Mouse (Mus musculus): ENCODE results near the gene Shisa8. TPM values are rescaled to one million over a fixed set of nuclear protein-coding genes. Genes with fewer than 3 reads are reported as not detected.

Shisa8 gene
- polyA plus RNA-seq, 1 experiment from 2014 or later: not detected

DNA sequence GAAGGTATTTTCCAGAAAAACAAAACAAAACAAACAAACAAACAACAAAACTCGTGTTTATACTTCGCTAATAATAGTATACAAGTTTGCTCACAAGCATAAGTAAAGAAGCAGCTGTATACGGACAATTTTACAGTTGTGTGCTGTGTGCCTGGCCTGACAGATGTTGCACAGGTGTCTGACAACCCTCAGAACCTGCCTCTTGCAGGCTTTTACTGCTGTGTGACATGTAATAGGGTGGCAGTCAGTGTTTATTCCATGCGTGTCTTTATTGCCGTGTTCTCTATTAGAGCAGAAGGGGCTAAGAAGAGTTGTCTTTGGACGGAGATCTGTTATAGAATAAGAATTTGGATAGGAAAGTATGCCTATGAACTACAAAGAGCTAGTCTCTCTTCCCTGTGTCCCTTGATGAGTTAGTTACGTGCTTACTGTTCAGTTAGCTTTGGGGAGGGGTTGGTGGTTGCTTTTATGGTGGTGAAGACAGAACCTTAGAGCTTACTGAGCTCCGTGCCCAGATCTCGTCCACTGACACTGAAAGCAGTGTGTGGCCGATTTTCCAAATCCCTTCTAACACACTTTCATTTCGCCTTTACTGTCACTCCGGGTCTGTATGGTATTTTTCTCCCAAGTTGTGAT is 50.5 kb downstream of the Shisa8 start:
- Histone ChIP-seq H3K9me3 (replicated peaks) (no peaks in the 10 kb centered on the region), H3K36me3 (peaks cover 4% of the 10 kb centered on the region; the same call in 1 of the 2 replicates), H3K4me3 (no peak overlapping the region), H3K27me3 (ENCODE audit: low read depth, poor library complexity, severe bottlenecking) (no peaks in the 10 kb centered on the region), H3K27ac (no peak overlapping the region), H3K4me1 (peaks cover 80% of the 10 kb centered on the region)
- 86% methylated on average over 12 of the region's 12 CpGs for WGBS
- no peak for DNase-seq (ENCODE audit: low spot score)

DNA sequence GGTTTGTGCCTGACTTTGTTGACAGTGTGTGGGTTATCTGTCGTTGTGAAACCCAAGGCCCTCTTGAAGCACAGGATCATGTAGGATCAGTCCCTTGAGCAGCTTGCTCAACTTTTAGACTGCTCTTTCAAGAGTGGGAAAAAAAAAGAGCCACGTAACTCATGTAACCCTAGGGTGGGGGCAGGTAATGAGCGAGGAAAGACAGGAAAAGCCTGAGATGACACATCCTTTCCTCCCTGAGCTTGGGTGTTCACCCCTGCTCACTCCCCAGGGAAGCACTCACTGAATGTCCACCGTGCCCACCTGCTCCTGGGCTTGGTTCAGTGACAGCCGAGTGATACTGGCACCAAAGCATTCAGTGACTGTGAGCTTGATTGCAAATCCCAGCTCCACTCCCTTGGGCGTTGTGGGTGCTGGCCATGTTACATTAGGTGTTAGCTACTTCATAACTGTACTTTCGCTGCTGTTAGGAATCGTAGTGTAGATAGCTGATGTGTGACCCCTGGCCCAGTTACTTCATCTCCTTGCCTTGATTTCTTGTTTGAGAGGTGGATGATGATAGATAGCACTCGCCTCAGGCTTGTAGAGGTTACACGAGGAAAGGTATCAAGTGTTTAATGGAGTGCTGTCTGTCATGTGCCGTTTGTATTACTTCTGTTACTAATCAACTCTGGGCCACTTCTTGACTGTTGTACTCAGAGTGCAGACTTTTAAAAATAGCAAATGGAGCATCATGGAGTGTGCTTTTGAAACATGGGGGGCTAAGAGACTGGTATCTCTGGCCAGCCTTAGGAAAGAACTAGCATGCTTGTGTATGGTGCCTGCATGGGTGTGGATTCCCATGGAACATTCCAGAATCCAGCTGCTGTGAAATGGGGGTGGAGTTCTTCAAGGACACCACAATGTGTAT is 51.6 kb downstream of the Shisa8 start:
- no peak for DNase-seq (ENCODE audit: low spot score)
- Histone ChIP-seq H3K36me3 (peaks cover 15% of the 10 kb centered on the region), H3K4me1 (peaks cover 74% of the 10 kb centered on the region), H3K9me3 (replicated peaks) (no peaks in the 10 kb centered on the region), H3K27me3 (ENCODE audit: low read depth, poor library complexity, severe bottlenecking) (no peaks in the 10 kb centered on the region), H3K27ac (no peak overlapping the region), H3K4me3 (no peak overlapping the region)
- 82% methylated on average over 11 of the region's 11 CpGs for WGBS

DNA sequence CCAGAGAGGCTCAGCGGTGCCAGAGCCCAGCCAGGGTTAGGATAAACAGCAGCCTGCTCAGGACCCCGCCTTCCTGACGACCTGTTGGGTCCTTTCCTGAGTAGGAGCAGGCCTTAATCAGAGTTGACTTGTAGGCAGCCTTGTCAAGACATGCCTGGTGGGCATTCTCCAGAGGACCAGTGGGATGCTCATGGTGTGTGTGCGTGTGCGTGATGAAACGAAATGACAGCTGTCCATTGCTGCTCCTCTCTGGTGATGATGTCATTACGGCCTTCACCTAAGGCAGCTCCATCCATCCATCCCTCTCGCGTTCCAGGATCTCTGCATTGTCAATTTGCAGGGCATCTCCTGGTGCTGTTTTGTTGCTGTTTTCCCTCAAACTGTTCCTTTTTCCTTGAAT is 53.1 kb downstream of the Shisa8 start:
- Histone ChIP-seq H3K27ac (no peak overlapping the region), H3K4me1 (peaks cover 65% of the 10 kb centered on the region)

DNA sequence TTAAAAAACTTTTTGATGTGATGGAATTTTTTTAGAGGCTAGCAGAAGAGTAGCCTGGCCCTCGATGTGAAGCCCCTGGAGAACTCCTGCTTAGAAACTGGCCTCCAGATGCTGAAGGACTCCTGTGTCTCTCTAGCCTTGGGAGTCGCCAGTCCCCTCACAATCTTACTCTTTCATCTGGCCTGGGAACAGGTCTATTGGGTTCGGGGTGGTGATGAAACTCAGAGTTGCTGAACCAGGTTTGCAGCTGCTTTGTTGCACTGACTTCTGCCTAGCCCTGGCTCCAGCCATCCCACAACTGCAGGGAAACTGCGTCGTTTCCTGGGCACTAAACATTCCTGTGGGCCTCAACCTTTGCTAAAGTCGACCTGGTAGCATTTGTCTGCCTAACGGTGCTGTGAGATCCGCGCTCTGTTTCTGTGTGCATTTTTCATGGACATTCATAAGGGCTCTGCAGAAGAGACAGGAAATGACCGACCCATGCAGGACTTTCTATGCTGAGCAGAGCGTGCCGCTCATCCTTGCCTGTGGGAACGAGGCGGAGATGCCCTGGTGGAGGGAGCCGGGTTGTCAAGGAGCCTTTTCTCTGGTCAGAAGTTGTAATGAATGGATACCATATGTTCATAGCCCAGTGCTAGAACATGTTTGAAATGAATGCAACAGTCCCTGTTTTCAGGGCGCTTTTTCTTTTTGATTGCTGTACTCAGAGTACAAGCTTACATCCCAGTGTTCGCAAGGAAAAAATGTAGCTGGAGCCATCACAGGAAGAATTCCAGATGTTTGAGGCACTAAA is 54.2 kb downstream of the Shisa8 start:
- Histone ChIP-seq H3K27ac (0 out of 2 replicates have a peak overlapping the region, but pooled peaks have one; percentile 61), H3K4me3 (no peak overlapping the region), H3K27me3 (ENCODE audit: low read depth, poor library complexity, severe bottlenecking) (no peaks in the 10 kb centered on the region), H3K4me1 (peaks cover 55% of the 10 kb centered on the region), H3K36me3 (peaks cover 38% of the 10 kb centered on the region), H3K9me3 (replicated peaks) (no peaks in the 10 kb centered on the region)
- no peak for DNase-seq (ENCODE audit: low spot score)
- WGBS: 62% methylated on average over 17 of the region's 17 CpGs

More for the DNA sequence above, 53.1 kb downstream of the Shisa8 start:
- no peak overlapping the region for H3K4me3 ChIP-seq
- no peaks in the 10 kb centered on the region for H3K27me3 ChIP-seq (ENCODE audit: low read depth, poor library complexity, severe bottlenecking)
- no peaks in the 10 kb centered on the region for H3K9me3 ChIP-seq (replicated peaks)
- peaks cover 29% of the 10 kb centered on the region for H3K36me3 ChIP-seq
- no peak for DNase-seq (ENCODE audit: low spot score)
- 85% methylated on average over 9 of the region's 9 CpGs for WGBS

DNA sequence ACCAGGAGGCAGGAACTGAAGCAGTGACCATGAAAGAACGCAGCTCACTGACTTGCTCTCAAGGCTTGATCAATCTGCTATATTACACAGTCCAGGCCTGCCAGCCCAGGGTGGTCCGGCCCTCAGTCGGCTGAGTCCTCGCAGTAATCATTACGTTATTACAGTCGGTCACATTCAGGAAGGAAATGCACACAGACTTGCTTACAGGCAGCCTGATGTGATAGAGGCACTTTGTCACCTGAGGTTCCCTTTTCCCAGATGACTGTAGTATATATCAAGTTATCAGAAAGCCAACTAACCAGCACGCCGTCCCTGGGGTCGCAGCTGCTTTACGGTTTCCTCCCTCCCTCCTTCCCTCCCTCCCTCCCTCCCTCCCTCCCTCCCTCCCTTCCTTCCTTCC is 55.7 kb downstream of the Shisa8 start:
- Histone ChIP-seq H3K4me3 (no peak overlapping the region), H3K27me3 (ENCODE audit: low read depth, poor library complexity, severe bottlenecking) (no peaks in the 10 kb centered on the region), H3K4me1 (peaks cover 52% of the 10 kb centered on the region), H3K27ac (no peak overlapping the region), H3K9me3 (replicated peaks) (no peaks in the 10 kb centered on the region), H3K36me3 (peaks cover 49% of the 10 kb centered on the region)
- no peak for DNase-seq (ENCODE audit: low spot score)
- 84% methylated on average over 10 of the region's 10 CpGs for WGBS

DNA sequence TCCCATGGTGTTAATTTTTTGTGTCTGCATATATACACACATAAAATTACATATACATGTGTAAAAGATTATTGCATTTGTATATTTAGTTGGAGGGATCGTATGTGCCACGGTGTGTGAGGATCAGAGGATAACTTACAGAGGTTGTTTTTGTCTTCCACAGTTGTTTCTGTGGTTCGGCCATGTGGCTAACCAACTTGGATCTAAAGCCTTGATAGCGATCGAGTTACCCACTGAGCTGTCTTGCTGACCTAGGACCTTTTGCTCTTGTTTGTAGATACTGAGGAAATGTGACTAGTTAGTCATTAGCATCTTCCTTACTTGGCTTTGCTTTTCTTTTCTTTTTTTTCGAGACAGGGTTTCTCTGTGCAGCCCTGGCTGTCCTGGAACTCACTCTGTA is 56.3 kb downstream of the Shisa8 start:
- Histone ChIP-seq H3K27me3 (ENCODE audit: low read depth, poor library complexity, severe bottlenecking) (no peaks in the 10 kb centered on the region), H3K4me3 (no peak overlapping the region), H3K27ac (no peak overlapping the region), H3K9me3 (replicated peaks) (no peaks in the 10 kb centered on the region), H3K4me1 (peaks cover 47% of the 10 kb centered on the region), H3K36me3 (peaks cover 53% of the 10 kb centered on the region)
- WGBS: 93% methylated on average over 6 of the region's 6 CpGs
- no peak for DNase-seq (ENCODE audit: low spot score)

MicroRNAs encoded within 50 kb of the gene (microRNA counts, 519-probe panel; counts per million panel counts)
- 3,026 counts per million, percentile 74 among the panel's probes with 10 or more counts for microRNA mmu-miR-33

Small RNA genes lying within 50 kb of the gene (microRNA-seq; reads per million reads assigned to microRNA genes)
- 60.4 reads per million, percentile 43 among the genes with 10 or more reads in this experiment for gene Mir33

Other genes with a start within 250 kb of the Shisa8 start
- gene 1700029P11Rik, start 232.3 kb downstream of the Shisa8 start, polyA plus RNA-seq (2016; fragmentation: Nextera tagmentation; extraction: Ambion mirVana): not detected in 2 replicates
- 112 and 113 TPM in 2 replicates for gene Xrcc6, start 225.0 kb downstream of the Shisa8 start, polyA plus RNA-seq (2016; fragmentation: Nextera tagmentation; extraction: Ambion mirVana)
- 33.7 and 40.3 TPM in 2 replicates for gene Desi1, start 179.0 kb downstream of the Shisa8 start, polyA plus RNA-seq (2016; fragmentation: Nextera tagmentation; extraction: Ambion mirVana)
- gene Snu13, start 165.2 kb downstream of the Shisa8 start, polyA plus RNA-seq (2016; fragmentation: Nextera tagmentation; extraction: Ambion mirVana): 379 and 421 TPM in 2 replicates
- not detected in 2 replicates for gene 4930407I10Rik, start 153.7 kb downstream of the Shisa8 start, polyA plus RNA-seq (2016; fragmentation: Nextera tagmentation; extraction: Ambion mirVana)
- not detected in 2 replicates for gene Mei1, start 142.8 kb downstream of the Shisa8 start, polyA plus RNA-seq (2016; fragmentation: Nextera tagmentation; extraction: Ambion mirVana)
- 22.8 and 23.6 TPM in 2 replicates for gene Ccdc134, start 84.9 kb downstream of the Shisa8 start, polyA plus RNA-seq (2016; fragmentation: Nextera tagmentation; extraction: Ambion mirVana)
- gene Srebf2, start 65.6 kb downstream of the Shisa8 start, polyA plus RNA-seq (2016; fragmentation: Nextera tagmentation; extraction: Ambion mirVana): 182 and 190 TPM in 2 replicates
- 0.15 and 0.33 TPM in 2 replicates for gene Tnfrsf13c, start 11.6 kb upstream of the Shisa8 start, polyA plus RNA-seq (2016; fragmentation: Nextera tagmentation; extraction: Ambion mirVana)
- 83.9 and 86.0 TPM in 2 replicates for gene Cenpm, start 31.9 kb upstream of the Shisa8 start, polyA plus RNA-seq (2016; fragmentation: Nextera tagmentation; extraction: Ambion mirVana)
- gene 1500009C09Rik, start 39.6 kb upstream of the Shisa8 start, polyA plus RNA-seq (2016; fragmentation: Nextera tagmentation; extraction: Ambion mirVana): not detected in 2 replicates
- 32.9 and 41.5 TPM in 2 replicates for gene Sept3, start 62.1 kb upstream of the Shisa8 start, polyA plus RNA-seq (2016; fragmentation: Nextera tagmentation; extraction: Ambion mirVana)
- 0.16 and 0.38 TPM in 2 replicates for gene Wbp2nl, start 86.1 kb upstream of the Shisa8 start, polyA plus RNA-seq (2016; fragmentation: Nextera tagmentation; extraction: Ambion mirVana)
- 19.0 and 29.2 TPM in 2 replicates for gene Naga, start 126.1 kb upstream of the Shisa8 start, polyA plus RNA-seq (2016; fragmentation: Nextera tagmentation; extraction: Ambion mirVana)
- 5.4 and 7.4 TPM in 2 replicates for gene Pheta2, start 126.1 kb upstream of the Shisa8 start, polyA plus RNA-seq (2016; fragmentation: Nextera tagmentation; extraction: Ambion mirVana)
- gene Smdt1, start 126.1 kb upstream of the Shisa8 start, polyA plus RNA-seq (2016; fragmentation: Nextera tagmentation; extraction: Ambion mirVana): 211 and 212 TPM in 2 replicates
- gene Ndufa6, start 141.5 kb upstream of the Shisa8 start, polyA plus RNA-seq (2016; fragmentation: Nextera tagmentation; extraction: Ambion mirVana): 243 and 262 TPM in 2 replicates
- 0.80 and 2.9 TPM in 2 replicates for gene Cyp2d22, start 167.4 kb upstream of the Shisa8 start, polyA plus RNA-seq (2016; fragmentation: Nextera tagmentation; extraction: Ambion mirVana)
- gene Cyp2d11, start 181.2 kb upstream of the Shisa8 start, polyA plus RNA-seq (2016; fragmentation: Nextera tagmentation; extraction: Ambion mirVana): not detected in 2 replicates
- not detected in 2 replicates for gene Cyp2d10, start 194.4 kb upstream of the Shisa8 start, polyA plus RNA-seq (2016; fragmentation: Nextera tagmentation; extraction: Ambion mirVana)
- not detected in 2 replicates for gene Cyp2d9, start 220.6 kb upstream of the Shisa8 start, polyA plus RNA-seq (2016; fragmentation: Nextera tagmentation; extraction: Ambion mirVana)

Data from limb, embryonic 10.5 days (tissue).